Mouse (Mus musculus): Measurements from ENCODE around the gene Matn4. TPM values are rescaled to one million over a fixed set of nuclear protein-coding genes. Genes with fewer than 3 reads are reported as not detected.
A peak's percentile ranks its signal among the peaks of the same experiment; 100 is the strongest.

Matn4 gene
- 0.93 and 1.7 TPM in 2 replicates for polyA plus RNA-seq (2011; ENCODE audit: insufficient read depth, insufficient read length, low read depth, missing spikeins)

DNA sequence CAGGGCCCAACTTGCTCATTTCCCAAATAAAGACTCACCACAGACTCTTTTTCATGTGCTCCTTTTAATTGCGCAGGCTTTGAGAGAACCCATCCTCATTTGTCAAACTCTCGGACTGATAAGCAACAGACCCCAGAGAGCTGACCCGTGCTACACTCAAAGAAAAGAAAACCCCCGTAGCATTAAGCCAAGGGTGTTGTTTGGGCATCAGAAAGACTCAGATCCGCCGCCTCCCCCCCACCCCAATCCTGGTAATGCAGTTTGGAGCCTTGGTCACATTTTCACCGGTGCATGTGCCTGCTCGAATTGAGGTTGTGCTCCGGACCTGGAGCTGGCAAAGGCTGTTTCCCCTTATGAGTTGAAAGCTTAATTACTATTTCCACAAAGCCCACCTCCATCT is at the start of gene Matn4:
TSS of gene Matn4 (minus strand) at position 101 of the 400 bp plus-strand sequence.
- peak within 1 kb of the TSS; percentile 27 for H3K4me3 ChIP-seq (ENCODE audit: low read depth, low read length)
- H3K9ac ChIP-seq (ENCODE audit: low read depth, poor library complexity, severe bottlenecking): peak within 1 kb of the TSS; percentile 43
- no peaks in the 10 kb centered on the region for H3K4me1 ChIP-seq (ENCODE audit: control insufficient read depth, insufficient read depth, low read length)
- H3K36me3 ChIP-seq (ENCODE audit: control insufficient read depth, insufficient read depth, low read length, poor library complexity, severe bottlenecking): no peaks in the 10 kb centered on the region
- TF ChIP-seq POLR2A (IDR thresholded peaks at IDR 0.05; ENCODE audit: insufficient read depth, low read length) (no peak), CTCF (IDR thresholded peaks at IDR 0.05; ENCODE audit: low read depth, low read length) (no peak), EP300 (IDR thresholded peaks at IDR 0.05; ENCODE audit: insufficient read depth, low read depth, low read length) (no peak)
- no peak within 1 kb of the TSS for H3K27ac ChIP-seq (ENCODE audit: insufficient read depth, low read length)
- no peaks in the 10 kb centered on the region for H3K9me3 ChIP-seq (replicated peaks; ENCODE audit: control insufficient read depth, insufficient read depth, low read length, poor library complexity, severe bottlenecking)
- peaks cover 3% of the 10 kb centered on the region for H3K27me3 ChIP-seq (ENCODE audit: control insufficient read depth, insufficient read depth, low read length, poor library complexity, severe bottlenecking)

DNA sequence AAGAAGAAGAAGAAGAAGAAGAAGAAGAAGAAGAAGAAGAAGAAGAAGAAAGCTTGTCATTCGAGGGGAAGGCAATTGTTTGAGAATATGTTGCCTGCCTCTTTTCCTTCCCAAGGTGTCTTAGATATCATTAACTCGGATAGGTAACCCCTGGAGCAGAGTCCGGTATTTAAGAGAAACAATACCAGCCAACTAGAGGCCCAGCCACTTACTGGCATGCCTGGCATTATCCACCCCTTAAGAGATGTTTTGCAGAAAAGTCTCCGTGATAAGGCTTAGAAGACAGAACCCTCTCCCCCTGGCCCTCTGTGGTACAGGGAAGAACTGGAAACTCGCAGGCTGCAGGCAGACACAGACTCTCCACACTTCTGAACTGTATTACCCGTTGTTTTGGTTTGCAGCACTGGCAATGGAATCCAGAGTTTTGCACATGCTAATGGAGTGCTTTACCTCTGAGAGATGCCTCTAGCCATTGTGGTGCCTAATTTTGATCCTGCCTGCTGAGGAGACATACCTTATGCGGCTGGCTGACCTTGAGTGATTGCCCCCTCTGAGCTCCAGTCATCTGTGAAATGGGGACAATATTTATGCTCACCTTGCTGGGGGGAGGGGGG is 49.0 kb upstream of the Matn4 start:
- Histone ChIP-seq H3K9me3 (replicated peaks; ENCODE audit: control insufficient read depth, insufficient read depth, low read length, poor library complexity, severe bottlenecking) (no peaks in the 10 kb centered on the region), H3K27ac (ENCODE audit: insufficient read depth, low read length) (peak overlapping the region; percentile 27), H3K27me3 (ENCODE audit: control insufficient read depth, insufficient read depth, low read length, poor library complexity, severe bottlenecking) (no peaks in the 10 kb centered on the region), H3K9ac (ENCODE audit: low read depth, poor library complexity, severe bottlenecking) (no peak overlapping the region), H3K36me3 (ENCODE audit: control insufficient read depth, insufficient read depth, low read length, poor library complexity, severe bottlenecking) (no peaks in the 10 kb centered on the region), H3K4me3 (ENCODE audit: low read depth, low read length) (no peak overlapping the region), H3K4me1 (ENCODE audit: control insufficient read depth, insufficient read depth, low read length) (peaks cover 17% of the 10 kb centered on the region)
- TF ChIP-seq CTCF (IDR thresholded peaks at IDR 0.05; ENCODE audit: low read depth, low read length) (no peak), POLR2A (IDR thresholded peaks at IDR 0.05; ENCODE audit: insufficient read depth, low read length) (no peak), EP300 (IDR thresholded peaks at IDR 0.05; ENCODE audit: insufficient read depth, low read depth, low read length) (peak; percentile 91)

DNA sequence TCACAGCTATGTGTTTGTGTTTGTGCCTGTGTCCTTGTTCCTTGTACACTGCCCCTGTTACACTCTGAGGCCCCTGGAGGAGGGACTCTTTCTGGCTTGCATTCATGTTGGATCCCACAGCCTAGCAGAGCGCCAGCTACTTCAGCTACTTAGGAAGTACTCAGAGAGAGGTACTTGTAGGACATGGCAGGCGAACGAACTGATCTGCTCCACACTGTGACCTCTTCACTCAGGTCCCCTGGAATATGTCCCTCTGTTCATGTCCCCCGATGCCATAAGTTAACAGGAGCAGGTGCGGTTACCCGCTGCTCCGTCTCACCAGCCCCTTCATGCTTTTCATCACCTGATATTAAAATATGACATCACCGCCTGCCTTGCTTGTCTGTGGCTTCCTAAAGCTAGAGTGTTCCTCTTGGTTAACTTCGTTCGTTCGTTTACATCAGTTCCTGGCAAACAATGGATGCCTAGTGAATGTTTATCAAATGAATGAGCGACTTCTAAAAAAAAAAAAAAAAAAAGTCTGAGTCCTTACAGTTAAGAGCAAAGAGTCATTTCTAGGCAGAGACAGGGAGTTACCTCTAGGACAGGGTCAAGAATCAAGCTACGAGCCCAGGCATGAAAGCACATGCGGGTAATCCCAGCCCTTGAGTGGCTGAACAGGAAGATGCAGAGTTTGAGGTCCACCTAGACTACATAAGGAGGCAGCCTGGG is 48.2 kb upstream of the Matn4 start:
- Histone ChIP-seq H3K27me3 (ENCODE audit: control insufficient read depth, insufficient read depth, low read length, poor library complexity, severe bottlenecking) (no peaks in the 10 kb centered on the region), H3K4me3 (ENCODE audit: low read depth, low read length) (no peak overlapping the region), H3K9me3 (replicated peaks; ENCODE audit: control insufficient read depth, insufficient read depth, low read length, poor library complexity, severe bottlenecking) (no peaks in the 10 kb centered on the region), H3K4me1 (ENCODE audit: control insufficient read depth, insufficient read depth, low read length) (peaks cover 17% of the 10 kb centered on the region), H3K27ac (ENCODE audit: insufficient read depth, low read length) (peak overlapping the region; percentile 49; the same call in 1 of the 2 replicates), H3K36me3 (ENCODE audit: control insufficient read depth, insufficient read depth, low read length, poor library complexity, severe bottlenecking) (no peaks in the 10 kb centered on the region), H3K9ac (ENCODE audit: low read depth, poor library complexity, severe bottlenecking) (no peak overlapping the region)
- TF ChIP-seq EP300 (IDR thresholded peaks at IDR 0.05; ENCODE audit: insufficient read depth, low read depth, low read length) (no peak), CTCF (IDR thresholded peaks at IDR 0.05; ENCODE audit: low read depth, low read length) (no peak)

DNA sequence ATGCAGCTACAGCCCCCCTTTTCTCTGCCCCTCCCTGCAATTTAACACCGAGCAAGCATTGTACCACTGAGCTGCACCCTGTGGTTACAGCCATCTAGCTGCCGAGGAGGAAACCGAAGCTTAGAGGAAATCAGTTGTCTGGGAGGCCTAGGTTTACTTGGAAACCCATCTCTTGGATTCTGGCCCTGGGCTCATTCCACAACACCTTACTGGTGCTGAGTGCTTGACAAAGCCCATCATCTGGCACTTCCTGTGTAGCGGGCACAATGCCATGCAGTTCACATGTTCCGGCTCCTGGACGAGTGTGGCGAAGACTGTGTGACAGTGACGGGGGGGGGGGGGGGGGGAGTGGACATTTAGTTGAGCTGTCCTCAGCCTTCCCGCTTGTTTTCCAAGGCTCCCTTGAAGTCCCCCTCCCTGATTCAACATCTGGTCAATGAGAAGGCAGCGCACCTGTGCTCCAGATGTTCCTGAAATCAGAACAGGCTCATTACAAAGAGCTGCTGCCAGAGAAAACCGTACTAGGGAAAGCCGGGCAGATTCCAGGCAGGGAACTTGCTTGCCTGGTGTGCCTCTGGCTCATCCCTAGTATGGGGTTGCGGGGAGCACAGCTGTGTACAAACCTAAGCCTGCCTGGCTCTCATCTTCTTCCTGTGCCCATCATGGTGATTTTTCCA is 47.2 kb upstream of the Matn4 start:
- peaks cover 17% of the 10 kb centered on the region for H3K4me1 ChIP-seq (ENCODE audit: control insufficient read depth, insufficient read depth, low read length)

GRCm38 (mm10) chr2:164449341-164450042 is 44.5 kb upstream of the Matn4 start:
- Histone ChIP-seq H3K9ac (ENCODE audit: low read depth, poor library complexity, severe bottlenecking) (no peak overlapping the region), H3K4me1 (ENCODE audit: control insufficient read depth, insufficient read depth, low read length) (peaks cover 12% of the 10 kb centered on the region), H3K27me3 (ENCODE audit: control insufficient read depth, insufficient read depth, low read length, poor library complexity, severe bottlenecking) (no peaks in the 10 kb centered on the region), H3K4me3 (ENCODE audit: low read depth, low read length) (no peak overlapping the region), H3K36me3 (ENCODE audit: control insufficient read depth, insufficient read depth, low read length, poor library complexity, severe bottlenecking) (no peaks in the 10 kb centered on the region), H3K27ac (ENCODE audit: insufficient read depth, low read length) (no peak overlapping the region), H3K9me3 (replicated peaks; ENCODE audit: control insufficient read depth, insufficient read depth, low read length, poor library complexity, severe bottlenecking) (no peaks in the 10 kb centered on the region)
- TF ChIP-seq POLR2A (IDR thresholded peaks at IDR 0.05; ENCODE audit: insufficient read depth, low read length): no peak

More for the DNA sequence above, 47.2 kb upstream of the Matn4 start:
- no peak for TF ChIP-seq CTCF (IDR thresholded peaks at IDR 0.05; ENCODE audit: low read depth, low read length)
- no peak for TF ChIP-seq POLR2A (IDR thresholded peaks at IDR 0.05; ENCODE audit: insufficient read depth, low read length)
- TF ChIP-seq EP300 (IDR thresholded peaks at IDR 0.05; ENCODE audit: insufficient read depth, low read depth, low read length): no peak
- no peak overlapping the region for H3K9ac ChIP-seq (ENCODE audit: low read depth, poor library complexity, severe bottlenecking)
- peak overlapping the region; percentile 80 for H3K27ac ChIP-seq (ENCODE audit: insufficient read depth, low read length)
- no peak overlapping the region for H3K4me3 ChIP-seq (ENCODE audit: low read depth, low read length)
- H3K36me3 ChIP-seq (ENCODE audit: control insufficient read depth, insufficient read depth, low read length, poor library complexity, severe bottlenecking): no peaks in the 10 kb centered on the region
- H3K27me3 ChIP-seq (ENCODE audit: control insufficient read depth, insufficient read depth, low read length, poor library complexity, severe bottlenecking): no peaks in the 10 kb centered on the region
- H3K9me3 ChIP-seq (replicated peaks; ENCODE audit: control insufficient read depth, insufficient read depth, low read length, poor library complexity, severe bottlenecking): no peaks in the 10 kb centered on the region
